Mouse (Mus musculus) hindbrain, embryonic 14.5 days (tissue): ENCODE measurements around the gene Rab37. TPM values are rescaled to one million over a fixed set of nuclear protein-coding genes. Genes with fewer than 3 reads are reported as not detected.
A peak's percentile ranks its signal among the peaks of the same experiment; 100 is the strongest.

Source experiments
- ATAC-seq: fragments of 200-750 bp; cut with Nextera tagmentation; 2 replicates; pipeline ENCODE4 v1.8.0; 2017; ENCODE audit warnings: moderate number of reproducible peaks, mild to moderate bottlenecking, moderate TSS enrichment, moderate library complexity; ENCODE audit not compliant: low FRiP score
- DNase-seq: peaks from one replicate; pipeline ENCODE4 v3.0.0-alpha.2; 2015; ENCODE audit warnings: low spot score
- H3K27ac ChIP-seq: fragments of 300-500 bp; sonication (generic); 2 replicates; pipeline ENCODE4 v1.5.1; 2014; ENCODE audit warnings: mild to moderate bottlenecking, moderate library complexity
- H3K27me3 ChIP-seq: fragments of 300-500 bp; sonication (generic); 2 replicates; pipeline ENCODE4 v1.6.1; 2014; ENCODE audit warnings: mild to moderate bottlenecking, low read length, mixed read lengths; ENCODE audit not compliant: control insufficient read depth, insufficient read depth
- H3K36me3 ChIP-seq: fragments of 300-500 bp; sonication (generic); replicated peaks from 2 replicates; pipeline ENCODE4 v1.6.1; 2014; ENCODE audit not compliant: control insufficient read depth, insufficient read depth
- H3K4me1 ChIP-seq: fragments of 300-500 bp; sonication (generic); replicated peaks from 2 replicates; pipeline ENCODE4 v1.6.1; 2014; ENCODE audit warnings: antibody characterized with exemption, low read length, mixed read lengths; ENCODE audit not compliant: control insufficient read depth, insufficient read depth
- H3K4me2 ChIP-seq: fragments of 300-500 bp; sonication (generic); replicated peaks from 2 replicates; pipeline ENCODE4 v1.6.1; 2014; ENCODE audit warnings: mild to moderate bottlenecking, moderate library complexity
- H3K4me3 ChIP-seq: fragments of 300-500 bp; sonication (generic); replicated peaks from 2 replicates; pipeline ENCODE4 v1.5.1; 2014; ENCODE audit warnings: mild to moderate bottlenecking, low read length
- H3K9ac ChIP-seq: fragments of 300-500 bp; sonication (generic); 2 replicates; pipeline ENCODE4 v1.6.1; 2014
- H3K9me3 ChIP-seq: fragments of 300-500 bp; sonication (generic); 2 replicates; pipeline ENCODE4 v1.6.1; 2016; ENCODE audit warnings: low read length; ENCODE audit not compliant: control insufficient read depth
- WGBS: fragments of 180-500 bp; shearing (Covaris S2); extraction: QIAGEN DNeasy Blood & Tissue Kit; methylation state at CpG from one replicate; pipeline ENCODE4 v1.1.7; 2014; 5-methylcytosine and 5-hydroxymethylcytosine counted together
- polyA plus RNA-seq: library from polyadenylated mRNA; unstranded; fragments of >200 nt; fragmentation: Nextera tagmentation; extraction: Ambion mirVana; gene quantifications from 2 replicates; pipeline ENCODE4 v1.2.1, GENCODE M21; 2014

The Rab37 gene
- polyA plus RNA-seq, 1 experiment from 2014 or later: 0.66 TPM

GRCm38 (mm10) chr11:115157933-115158719 lies 66.9 kb downstream of the Rab37 start:
- peaks cover 61% of the 10 kb centered on the region for H3K27me3 ChIP-seq

GRCm38 (mm10) chr11:115160016-115160797 lies 69.0 kb downstream of the Rab37 start:
- Histone ChIP-seq H3K27ac (no peak overlapping the region), H3K27me3 (peaks cover 60% of the 10 kb centered on the region), H3K9me3 (no peaks in the 10 kb centered on the region), H3K4me1 (peaks cover 13% of the 10 kb centered on the region; the same call in 1 of the 2 replicates), H3K4me3 (no peak overlapping the region), H3K4me2 (no peak overlapping the region), H3K9ac (no peak overlapping the region), H3K36me3 (no peaks in the 10 kb centered on the region)
- ATAC-seq (no peak), DNase-seq (no peak)
- WGBS: 37% methylated on average over 11 of the region's 11 CpGs

More at GRCm38 (mm10) chr11:115157933-115158719, 66.9 kb downstream of the Rab37 start:
- 44% methylated on average over 12 of the region's 12 CpGs for WGBS
- H3K9me3 ChIP-seq: no peaks in the 10 kb centered on the region
- no peak overlapping the region for H3K9ac ChIP-seq
- peaks cover 4% of the 10 kb centered on the region; the same call in 1 of the 2 replicates for H3K4me1 ChIP-seq
- H3K4me3 ChIP-seq: no peak overlapping the region
- DNase-seq: no peak
- no peak for ATAC-seq
- H3K27ac ChIP-seq: no peak overlapping the region
- no peaks in the 10 kb centered on the region for H3K36me3 ChIP-seq
- no peak overlapping the region for H3K4me2 ChIP-seq

- Histone ChIP-seq H3K9me3 (no peaks in the 10 kb centered on the region), H3K36me3 (no peaks in the 10 kb centered on the region), H3K4me2 (no peak overlapping the region), H3K9ac (no peak overlapping the region), H3K4me1 (peaks cover 13% of the 10 kb centered on the region; the same call in 1 of the 2 replicates), H3K4me3 (no peak overlapping the region), H3K27ac (no peak overlapping the region), H3K27me3 (peaks cover 60% of the 10 kb centered on the region)
- 28% methylated on average over 10 of the region's 10 CpGs for WGBS
- ATAC-seq: no peak
- DNase-seq: peak; percentile 71
Measured at GRCm38 (mm10) chr11:115160883-115161577, 69.8 kb downstream of the Rab37 start.

- no peak overlapping the region for H3K4me3 ChIP-seq
- no peak overlapping the region for H3K9ac ChIP-seq
- peaks cover 55% of the 10 kb centered on the region for H3K27me3 ChIP-seq
- DNase-seq (no peak), ATAC-seq (no peak)
- peaks cover 13% of the 10 kb centered on the region; the same call in 1 of the 2 replicates for H3K4me1 ChIP-seq
- no peak overlapping the region for H3K4me2 ChIP-seq
- no peaks in the 10 kb centered on the region for H3K9me3 ChIP-seq
- 65% methylated on average over 9 of the region's 9 CpGs for WGBS
- H3K27ac ChIP-seq: no peak overlapping the region
- no peaks in the 10 kb centered on the region for H3K36me3 ChIP-seq
Measured at GRCm38 (mm10) chr11:115161578-115162204, 70.5 kb downstream of the Rab37 start.

- Histone ChIP-seq H3K27ac (0 out of 2 replicates have a peak overlapping the region, but pooled peaks have one; percentile 48), H3K9ac (no peak overlapping the region), H3K9me3 (no peaks in the 10 kb centered on the region), H3K4me3 (peak overlapping the region; percentile 56; the same call in 1 of the 2 replicates), H3K27me3 (peaks cover 51% of the 10 kb centered on the region), H3K4me1 (peaks cover 13% of the 10 kb centered on the region; the same call in 1 of the 2 replicates), H3K36me3 (no peaks in the 10 kb centered on the region), H3K4me2 (peak overlapping the region; percentile 72)
- DNase-seq (no peak), ATAC-seq (no peak)
- WGBS: 24% methylated on average over 9 of the region's 9 CpGs
Measured at GRCm38 (mm10) chr11:115162205-115162601, 71.0 kb downstream of the Rab37 start.

- Histone ChIP-seq H3K9ac (peak within 1 kb of the TSS; percentile 60), H3K4me2 (peak within 1 kb of the TSS; percentile 72), H3K9me3 (no peaks in the 10 kb centered on the region), H3K27ac (peak within 1 kb of the TSS; percentile 48), H3K4me3 (peak within 1 kb of the TSS; percentile 56), H3K4me1 (peaks cover 13% of the 10 kb centered on the region; the same call in 1 of the 2 replicates), H3K27me3 (peaks cover 51% of the 10 kb centered on the region), H3K36me3 (no peaks in the 10 kb centered on the region)
- DNase-seq (peak; percentile 88), ATAC-seq (peak; percentile 92)
- WGBS: 0% methylated on average over 47 of the region's 47 CpGs
Measured at GRCm38 (mm10) chr11:115162832-115163480, 71.7 kb downstream of the Rab37 start, which contains the start of gene Slc9a3r1. TSS of gene Slc9a3r1 (plus strand) at chr11:115163341.

- H3K9ac ChIP-seq: peak overlapping the region; percentile 60
- peaks cover 13% of the 10 kb centered on the region; the same call in 1 of the 2 replicates for H3K4me1 ChIP-seq
- H3K4me2 ChIP-seq: peak overlapping the region; percentile 72
- H3K4me3 ChIP-seq: peak overlapping the region; percentile 56
- ATAC-seq: no peak; the same call in 1 of the 2 replicates
- H3K9me3 ChIP-seq: no peaks in the 10 kb centered on the region
- no peaks in the 10 kb centered on the region for H3K36me3 ChIP-seq
- peaks cover 51% of the 10 kb centered on the region for H3K27me3 ChIP-seq
- H3K27ac ChIP-seq: peak overlapping the region; percentile 20; the same call in 1 of the 2 replicates
- DNase-seq: no peak
- under 1% methylated on average over 47 of the region's 47 CpGs for WGBS
Measured at GRCm38 (mm10) chr11:115163568-115164150, 72.4 kb downstream of the Rab37 start.
